Mouse (Mus musculus): Measurements from ENCODE around the gene Tapbp.

DNA sequence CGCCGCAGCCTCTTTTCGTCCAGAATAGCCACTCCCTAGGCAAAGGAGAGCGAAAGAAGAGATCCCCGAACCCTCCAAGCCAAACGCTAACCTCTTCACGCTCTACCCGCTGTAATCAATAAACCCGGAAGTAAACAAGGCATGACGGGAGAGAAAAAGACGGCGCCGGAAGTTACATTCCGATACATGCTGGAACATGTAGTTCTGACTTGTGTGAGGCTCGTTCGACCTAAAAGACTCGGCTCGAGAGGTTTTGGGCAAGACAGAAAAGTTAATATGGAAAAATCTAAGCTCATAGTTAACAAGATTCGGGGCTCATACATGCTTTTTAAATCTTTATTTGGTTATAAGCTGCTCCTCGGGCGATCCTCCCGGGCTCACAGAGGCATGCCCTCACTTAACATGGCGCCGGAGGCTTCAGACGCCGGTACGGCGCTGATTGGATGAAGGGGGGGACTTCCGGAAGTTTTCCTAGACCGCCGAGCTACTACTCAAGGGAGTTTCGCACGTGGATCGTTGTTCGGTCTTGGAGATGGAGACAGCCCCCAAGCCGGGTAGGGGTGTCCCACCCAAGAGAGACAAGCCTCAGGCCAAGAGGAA is 24.6 kb downstream of the Tapbp start, which contains the start of the genes Pfdn6 and Wdr46:
- TF ChIP-seq CTCF (IDR thresholded peaks at IDR 0.05; ENCODE audit: extremely low read depth, insufficient read depth, low read length) (no peak), POLR2A (IDR thresholded peaks at IDR 0.05; ENCODE audit: extremely low read depth, insufficient read depth, low read length) (peak; percentile 46; the same call in 1 of the 2 replicates)

Measured in cortical plate, adult 2 months (tissue).